Mouse (Mus musculus): Measurements from ENCODE around the gene Mrs2. TPM values are rescaled to one million over a fixed set of nuclear protein-coding genes. Genes with fewer than 3 reads are reported as not detected.
"Not testable (repeated sequence)": the region's sequence is repeated elsewhere in the genome, so short reads cannot be mapped to it uniquely, and the experiment has no call there.

The Mrs2 gene
- total RNA-seq, 2 experiments from 2014 or later: 48.3 to 62.3 TPM

GRCm38 (mm10) chr13:24988391-24988790, 31.8 kb downstream of the Mrs2 start:
- intact Hi-C loops (cut with DNase I): loop anchor here (2.0 kb wide), 1 partner anchor 50 kb away; no protein-coding TSS in a partner anchor
- peak in 1 of 2 experiments; percentile 49 for DNase-seq (ENCODE audit: low spot score in 2 of 2)

DNA sequence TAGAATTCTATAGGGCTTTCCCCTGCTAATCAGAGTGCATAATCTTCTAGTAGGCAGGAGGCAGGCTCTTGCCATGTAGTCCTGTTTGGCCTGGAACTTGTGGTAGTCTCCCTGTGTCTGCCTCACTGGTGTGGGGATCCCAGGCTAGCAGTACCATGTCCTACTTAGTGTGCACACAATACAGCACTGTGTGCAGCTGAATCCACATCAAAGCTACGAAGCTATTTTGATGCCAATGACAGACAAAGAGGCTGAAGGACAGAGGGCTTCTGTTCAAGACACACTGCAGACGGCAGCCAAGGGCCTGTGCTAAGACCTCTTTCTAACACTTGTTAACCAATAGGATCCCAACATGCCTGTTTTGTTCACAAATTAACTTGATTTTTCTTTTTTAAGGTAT, 34.7 kb downstream of the Mrs2 start:
- DNase-seq (ENCODE audit: low spot score in 2 of 2): no peak
- intact Hi-C loops (cut with DNase I): no loop called here

DNA sequence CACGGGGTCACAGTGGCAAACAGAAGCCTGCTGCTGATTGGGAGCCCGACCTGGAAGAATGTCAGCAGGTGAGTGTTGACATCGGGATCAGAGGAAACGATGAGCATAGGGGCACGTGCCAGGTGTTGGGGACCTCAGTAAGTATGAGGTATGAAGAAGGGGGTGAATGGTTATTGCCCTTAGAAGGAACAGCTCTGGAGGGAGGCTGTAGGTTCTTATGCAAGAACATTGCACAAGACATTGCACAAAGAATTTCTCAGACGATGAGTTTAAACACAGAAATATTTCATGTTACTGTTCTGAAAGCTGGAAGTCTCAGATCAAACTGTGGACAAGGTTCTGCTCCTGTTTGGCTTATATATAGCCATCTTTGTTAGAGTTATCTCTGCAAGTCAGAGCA, 39.1 kb downstream of the Mrs2 start:
- DNase-seq (ENCODE audit: low spot score in 2 of 2): no peak
- intact Hi-C loops (cut with DNase I): no loop called here

DNA sequence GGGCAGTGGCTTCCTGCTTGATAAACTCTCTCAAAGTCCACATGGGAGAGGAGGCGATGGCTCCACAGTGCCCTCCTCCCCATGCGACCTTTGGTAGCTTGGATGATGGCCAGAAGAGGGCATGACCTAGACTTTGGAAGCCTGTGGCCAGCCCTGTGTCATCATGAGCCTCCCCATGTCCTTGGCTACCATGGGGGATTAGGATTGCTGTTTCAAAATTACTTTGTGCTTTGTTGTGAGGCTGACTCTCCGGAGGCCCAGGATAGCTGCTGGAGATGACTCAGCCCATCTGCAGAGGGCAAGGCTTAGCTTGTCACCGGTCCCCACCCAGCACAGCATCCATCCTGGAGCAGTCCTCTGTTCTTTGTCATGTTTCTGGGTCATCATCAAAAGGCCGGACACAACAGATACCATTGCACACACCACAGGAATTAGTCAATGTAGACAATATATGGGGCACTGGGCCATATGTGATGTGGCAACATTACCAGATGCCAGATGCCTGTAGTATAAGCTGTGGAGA, 42.3 kb downstream of the Mrs2 start:
- no peak for DNase-seq (ENCODE audit: low spot score in 2 of 2)
- intact Hi-C loops (cut with DNase I): no loop called here

DNA sequence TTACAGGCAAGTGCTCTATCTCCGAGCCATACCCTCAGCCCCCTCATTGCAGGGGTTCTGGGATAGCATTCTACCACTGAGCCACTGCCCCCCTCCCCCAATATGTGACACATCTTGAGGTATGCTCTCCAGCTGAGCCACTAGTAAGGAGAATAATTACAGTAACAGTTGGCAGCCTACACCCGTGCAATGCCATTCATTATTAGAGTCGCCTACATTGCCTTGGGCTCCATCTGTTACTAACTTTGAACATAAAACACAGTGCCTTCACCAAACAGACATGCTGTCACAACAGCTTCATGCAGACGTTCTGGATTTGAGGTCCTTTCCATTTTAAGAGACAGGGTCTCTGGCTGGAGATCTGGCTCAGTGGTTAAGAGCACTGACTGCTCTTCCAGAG, 43.8 kb downstream of the Mrs2 start:
- DNase-seq (ENCODE audit: low spot score in 2 of 2): no peak

DNA sequence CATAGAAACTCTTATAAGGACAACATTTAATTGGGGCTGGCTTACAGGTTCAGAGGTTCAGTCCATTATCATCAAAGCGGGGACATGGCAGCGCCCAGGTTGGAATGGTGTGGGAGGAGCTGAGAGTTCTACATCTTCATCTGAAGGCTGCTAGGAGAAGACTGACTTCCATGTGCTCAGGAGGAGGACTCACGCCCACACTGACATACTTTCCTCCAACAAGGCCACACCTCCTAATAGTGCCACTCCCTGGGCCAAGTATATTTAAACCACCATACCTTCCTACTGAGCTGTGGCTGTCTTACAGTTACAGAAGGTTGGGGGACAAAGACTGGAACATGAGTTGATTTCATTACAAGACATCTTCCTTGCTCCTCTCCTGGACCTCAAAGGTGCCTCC, 48.4 kb downstream of the Mrs2 start:
- DNase-seq (ENCODE audit: low spot score in 2 of 2); intact Hi-C loops (cut with DNase I): not testable (repeated sequence)

More for the DNA sequence above, 43.8 kb downstream of the Mrs2 start:
- intact Hi-C loops (cut with DNase I): no loop called here

- intact Hi-C loops (cut with DNase I): no loop called here
- no peak for DNase-seq (ENCODE audit: low spot score in 2 of 2)
These were observed 54.4 kb downstream of the Mrs2 start for GRCm38 (mm10) chr13:24965846-24966201.

GRCm38 (mm10) chr13:24965130-24965845, 54.9 kb downstream of the Mrs2 start:
- intact Hi-C loops (cut with DNase I): no loop called here
- DNase-seq (ENCODE audit: low spot score in 2 of 2): no peak

DNA sequence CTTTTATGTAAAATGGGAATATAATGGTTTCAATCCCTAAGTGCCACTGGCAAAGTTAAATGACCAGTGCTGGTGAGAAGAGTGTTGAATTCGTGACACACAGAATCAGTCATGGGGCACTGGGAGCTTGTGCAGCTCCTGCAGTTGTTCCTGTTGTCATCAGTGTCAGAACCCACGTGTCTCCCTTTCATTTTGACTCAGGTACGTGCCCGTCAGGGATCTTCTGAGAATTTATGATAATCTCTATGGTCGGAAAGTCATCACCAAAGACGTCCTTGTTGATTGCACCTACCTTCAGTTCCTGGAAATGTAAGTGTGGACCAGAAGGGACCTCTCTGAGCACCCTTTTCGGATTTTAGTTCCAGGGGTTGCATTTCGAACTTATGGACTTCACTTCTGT, 58.1 kb downstream of the Mrs2 start:
- intact Hi-C loops (cut with DNase I): no loop called here
- no peak for DNase-seq (ENCODE audit: low spot score in 2 of 2)

- intact Hi-C loops (cut with DNase I): no loop called here
- no peak for DNase-seq (ENCODE audit: low spot score in 2 of 2)
These were observed 60.1 kb downstream of the Mrs2 start for GRCm38 (mm10) chr13:24960084-24960483.

- DNase-seq (ENCODE audit: low spot score in 2 of 2): no peak
These were observed 61.5 kb downstream of the Mrs2 start for GRCm38 (mm10) chr13:24958671-24959070.

GRCm38 (mm10) chr13:24955500-24955899, 64.7 kb downstream of the Mrs2 start:
- no peak for DNase-seq (ENCODE audit: low spot score in 2 of 2)
- intact Hi-C loops (cut with DNase I): no loop called here

More at GRCm38 (mm10) chr13:24958671-24959070, 61.5 kb downstream of the Mrs2 start:
- intact Hi-C loops (cut with DNase I): no loop called here

- intact Hi-C loops (cut with DNase I): no loop called here
- DNase-seq (ENCODE audit: low spot score in 2 of 2): no peak
These were observed 65.1 kb downstream of the Mrs2 start for GRCm38 (mm10) chr13:24955091-24955490.

DNA sequence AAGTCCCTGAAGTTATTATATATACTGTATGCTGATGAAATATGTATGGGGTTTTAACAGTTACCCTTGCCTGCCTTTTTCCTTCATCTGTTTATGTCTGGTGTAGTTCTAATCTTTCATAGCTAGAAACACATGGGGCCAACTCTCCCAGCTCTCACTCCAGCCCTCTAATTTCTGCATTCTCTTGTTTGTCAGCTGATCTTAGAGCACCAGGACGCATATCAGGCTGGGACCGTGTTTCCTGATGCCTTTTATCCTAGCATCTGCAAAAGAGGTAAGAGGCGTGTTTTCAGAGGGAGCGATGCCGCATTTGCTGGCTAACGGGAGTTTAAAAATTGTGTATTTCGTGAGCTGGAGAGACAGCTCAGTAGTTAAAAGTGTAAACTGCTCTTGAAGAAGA, 67.5 kb downstream of the Mrs2 start:
- no peak for DNase-seq (ENCODE audit: low spot score in 2 of 2)
- intact Hi-C loops (cut with DNase I): no loop called here

- no peak for DNase-seq (ENCODE audit: low spot score in 2 of 2)
These were observed 71.3 kb downstream of the Mrs2 start for GRCm38 (mm10) chr13:24948870-24949269.

DNA sequence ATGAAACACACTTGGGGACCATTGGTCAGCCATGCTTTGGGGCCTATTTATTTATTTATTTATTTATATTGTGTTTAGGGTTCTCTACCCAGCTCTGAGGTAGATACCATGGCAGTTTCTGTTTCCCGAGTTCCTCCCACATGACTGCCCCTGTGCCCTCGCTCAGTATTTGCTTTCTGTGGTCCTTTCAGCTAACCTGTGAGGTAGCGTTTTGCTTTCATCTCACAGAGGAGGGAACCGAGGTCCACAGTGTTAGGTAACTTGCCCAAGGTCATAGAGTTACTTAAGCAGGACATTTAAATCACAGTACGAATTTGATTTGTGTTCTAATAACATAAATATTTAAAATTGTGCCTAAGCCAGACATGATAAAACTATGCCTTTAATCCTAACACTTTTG, 73.0 kb downstream of the Mrs2 start:
- intact Hi-C loops (cut with DNase I): no loop called here
- DNase-seq (ENCODE audit: low spot score in 2 of 2): no peak

More at GRCm38 (mm10) chr13:24948870-24949269, 71.3 kb downstream of the Mrs2 start:
- intact Hi-C loops (cut with DNase I): no loop called here

- intact Hi-C loops (cut with DNase I): no loop called here
- DNase-seq (ENCODE audit: low spot score in 2 of 2): no peak
These were observed 74.6 kb downstream of the Mrs2 start for GRCm38 (mm10) chr13:24945567-24945966.

GRCm38 (mm10) chr13:24943303-24943702, 76.9 kb downstream of the Mrs2 start:
- DNase-seq (ENCODE audit: low spot score in 2 of 2): no peak
- intact Hi-C loops (cut with DNase I): no loop called here

GRCm38 (mm10) chr13:24942512-24943282, 77.5 kb downstream of the Mrs2 start, which contains the start of gene Gpld1:
Gene Gpld1 (plus strand): TSS chr13:24943152.
- intact Hi-C loops (cut with DNase I): no loop called here
- DNase-seq (ENCODE audit: low spot score in 2 of 2): no peak

- no peak for DNase-seq (ENCODE audit: low spot score in 2 of 2)
- intact Hi-C loops (cut with DNase I): loop anchor here (2.0 kb wide), 1 partner anchor 49 kb away; no protein-coding TSS in a partner anchor
These were observed 80.7 kb downstream of the Mrs2 start for GRCm38 (mm10) chr13:24939472-24939871.

DNA sequence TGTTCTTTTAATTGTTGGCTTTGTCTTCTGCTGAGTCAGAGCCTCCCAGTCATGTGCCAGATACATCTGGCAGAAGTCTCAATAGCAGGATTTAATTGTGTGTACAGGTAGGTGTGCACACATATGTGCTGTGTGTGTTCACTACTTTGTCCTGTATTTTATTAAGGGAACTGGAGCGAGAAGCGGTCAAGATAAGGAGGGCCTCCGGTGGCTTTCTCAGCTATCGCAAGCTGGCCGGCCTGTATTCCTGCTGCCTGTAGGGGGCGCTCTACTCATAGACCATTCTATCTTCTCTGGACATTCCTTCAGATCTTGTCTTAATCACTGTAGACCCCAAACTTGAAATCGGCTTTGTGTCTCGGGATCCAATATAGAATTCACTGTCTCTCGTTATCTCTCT, 81.5 kb downstream of the Mrs2 start:
- intact Hi-C loops (cut with DNase I): loop anchor here (2.0 kb wide), 1 partner anchor 50 kb away; no protein-coding TSS in a partner anchor
- DNase-seq (ENCODE audit: low spot score in 2 of 2): peak; percentile 60 to 76
